Comparison of ENCODE assay signal across 23 mouse cellular contexts in genomic region chr4:63147268-63147667, GRCm38 (mm10). TPM values are rescaled to one million over a fixed set of nuclear protein-coding genes. Genes with fewer than 3 reads are reported as not detected.
DNase-seq lines count a peak whose midpoint lies in the region; ATAC-seq and TF ChIP-seq lines count a peak whose summit lies in the region.
"Had no signal": no experiment of that assay in that cellular context is flagged by ENCODE, and none has a peak within 500 bp of the region (broad histone marks: within the 10 kb centered on the region; RNA-seq: fewer than 3 reads in every experiment).

No protein-coding gene starts in this region.

- no peak for TF ChIP-seq EP300 in lung, postnatal 0 days (IDR thresholded peaks at IDR 0.05)
- TF ChIP-seq EP300 in MEL (IDR thresholded peaks at IDR 0.05; ENCODE audit: low read depth in 1 of 2, low read length in 2 of 2), result no peak
- TF ChIP-seq EP300 in stomach, postnatal 0 days (optimal IDR thresholded peaks at IDR 0.05), result no peak

- H3K9ac ChIP-seq in intestine, postnatal 0 days (ENCODE audit: low read depth, low read length), result no peak overlapping the region
- no peak overlapping the region for H3K9ac ChIP-seq in intestine, embryonic 15.5 days
- H3K9ac ChIP-seq in lung, postnatal 0 days (replicated peaks; ENCODE audit: low read depth), result no peak overlapping the region
- H3K9ac ChIP-seq in MEL (ENCODE audit: control insufficient read depth, low read depth, low read length, poor library complexity, severe bottlenecking), result no peak overlapping the region
- no peak overlapping the region for H3K9ac ChIP-seq in stomach, postnatal 0 days (ENCODE audit: low read length)
- H3K9ac ChIP-seq: embryonic facial prominence, embryonic 15.5 days; heart, embryonic 13.5 days; hindbrain, embryonic 15.5 days had no signal

- no peak for DNase-seq in lung, postnatal 0 days (ENCODE audit: low spot score)
- no peak for DNase-seq in lung, postnatal 36 days
- DNase-seq in MEL (ENCODE audit: low read depth, low spot score), result peak; percentile 13
- DNase-seq in stomach, postnatal 0 days (ENCODE audit: low spot score), result no peak
- no peak for DNase-seq in cerebellum, postnatal 4 days (ENCODE audit: low spot score in 2 of 2)
- no peak for DNase-seq in kidney, adult 9 months
- DNase-seq: adrenal gland, postnatal 10 days; cerebellum, adult 11 months; cerebellum, postnatal 14 days; gastrocnemius, adult 2 months; kidney, adult 8-10 months; kidney, postnatal 36 days; layer of hippocampus, adult 9-11 months had no signal

- H3K79me2 ChIP-seq in MEL (ENCODE audit: control insufficient read depth, insufficient read depth, low read length, poor library complexity), result no peaks in the 10 kb centered on the region

- no peak overlapping the region for H3K4me2 ChIP-seq in intestine, postnatal 0 days (replicated peaks; ENCODE audit: low read depth)
- H3K4me2 ChIP-seq in intestine, embryonic 15.5 days (replicated peaks), result no peak overlapping the region
- no peak overlapping the region for H3K4me2 ChIP-seq in lung, postnatal 0 days (replicated peaks; ENCODE audit: low read depth, low read length)
- no peak overlapping the region for H3K4me2 ChIP-seq in stomach, postnatal 0 days (replicated peaks; ENCODE audit: low read depth)
- H3K4me2 ChIP-seq: embryonic facial prominence, embryonic 15.5 days; heart, embryonic 13.5 days; hindbrain, embryonic 15.5 days had no signal

- no peaks in the 10 kb centered on the region for H3K36me3 ChIP-seq in intestine, postnatal 0 days (ENCODE audit: control insufficient read depth, insufficient read depth)
- H3K36me3 ChIP-seq in intestine, embryonic 15.5 days, result no peaks in the 10 kb centered on the region
- H3K36me3 ChIP-seq in lung, postnatal 0 days (ENCODE audit: insufficient read depth, low read length), result no peaks in the 10 kb centered on the region
- no peaks in the 10 kb centered on the region for H3K36me3 ChIP-seq in MEL (ENCODE audit: control insufficient read depth in 1 of 2, insufficient read depth in 2 of 2, low read length in 2 of 2)
- no peaks in the 10 kb centered on the region for H3K36me3 ChIP-seq in stomach, postnatal 0 days (ENCODE audit: control insufficient read depth, insufficient read depth, low read length)
- H3K36me3 ChIP-seq: embryonic facial prominence, embryonic 15.5 days; forebrain, embryonic 10.5 days; heart, embryonic 13.5 days; hindbrain, embryonic 15.5 days; midbrain, embryonic 10.5 days had no signal

- WGBS in intestine, postnatal 0 days, result 94% methylated on average over 6 of the region's 6 CpGs
- WGBS in intestine, embryonic 15.5 days, result 94% methylated on average over 6 of the region's 6 CpGs
- WGBS in lung, postnatal 0 days, result 94% methylated on average over 6 of the region's 6 CpGs
- 94% methylated on average over 6 of the region's 6 CpGs for WGBS in stomach, postnatal 0 days

- no peaks in the 10 kb centered on the region for H3K9me3 ChIP-seq in intestine, postnatal 0 days (ENCODE audit: control insufficient read depth)
- no peaks in the 10 kb centered on the region for H3K9me3 ChIP-seq in intestine, embryonic 15.5 days
- H3K9me3 ChIP-seq in lung, postnatal 0 days (ENCODE audit: low read length), result no peaks in the 10 kb centered on the region
- no peaks in the 10 kb centered on the region for H3K9me3 ChIP-seq in MEL (replicated peaks; ENCODE audit: insufficient read depth, low read length)
- no peaks in the 10 kb centered on the region for H3K9me3 ChIP-seq in stomach, postnatal 0 days (ENCODE audit: control insufficient read depth, low read length)

- no peak overlapping the region for H3K27ac ChIP-seq in intestine, postnatal 0 days (ENCODE audit: low read depth, low read length)
- H3K27ac ChIP-seq in intestine, embryonic 15.5 days, result no peak overlapping the region
- H3K27ac ChIP-seq in lung, postnatal 0 days (ENCODE audit: low read length), result no peak overlapping the region
- no peak overlapping the region for H3K27ac ChIP-seq in MEL (ENCODE audit: control insufficient read depth, low read depth, low read length)
- no peak overlapping the region for H3K27ac ChIP-seq in stomach, postnatal 0 days (replicated peaks)
- H3K27ac ChIP-seq: embryonic facial prominence, embryonic 15.5 days; forebrain, embryonic 10.5 days; gastrocnemius, adult 2 months; heart, embryonic 13.5 days; hindbrain, embryonic 15.5 days; midbrain, embryonic 10.5 days had no signal

- TF ChIP-seq CTCF in intestine, postnatal 0 days (IDR thresholded peaks at IDR 0.05; ENCODE audit: low read depth), result peak; percentile 41
- 0 out of 2 replicates have a peak, but pooled peaks have one; percentile 17 for TF ChIP-seq CTCF in lung, postnatal 0 days (IDR thresholded peaks at IDR 0.05)
- peak in 2 of 3 experiments; percentile 27 to 38; a peak in 4 of 6 replicates for TF ChIP-seq CTCF in MEL (IDR thresholded peaks at IDR 0.05 in 2 of 3, conservative IDR thresholded peaks at IDR 0.05 in 1 of 3; ENCODE audit: control insufficient read depth in 1 of 3, insufficient read depth in 1 of 3, low read depth in 2 of 3, low read length in 3 of 3, poor library complexity in 1 of 3, severe bottlenecking in 1 of 3)
- TF ChIP-seq CTCF in stomach, postnatal 0 days (IDR thresholded peaks at IDR 0.05; ENCODE audit: low read depth), result peak; percentile 37

- no peak for TF ChIP-seq POLR2A in MEL (IDR thresholded peaks at IDR 0.05; ENCODE audit: control insufficient read depth in 1 of 2, insufficient read depth in 1 of 2, low read depth in 1 of 2, low read length in 2 of 2, poor library complexity in 1 of 2)

- H3K4me3 ChIP-seq in intestine, postnatal 0 days (ENCODE audit: low read depth, low read length), result no peak overlapping the region
- no peak overlapping the region for H3K4me3 ChIP-seq in intestine, embryonic 15.5 days (replicated peaks)
- H3K4me3 ChIP-seq in lung, postnatal 0 days (ENCODE audit: low read depth, low read length), result no peak overlapping the region
- H3K4me3 ChIP-seq in MEL (ENCODE audit: control insufficient read depth in 1 of 2, insufficient read depth in 1 of 2, low read depth in 2 of 2, low read length in 2 of 2), result no peak overlapping the region
- H3K4me3 ChIP-seq in stomach, postnatal 0 days (ENCODE audit: low read depth, low read length), result no peak overlapping the region
- H3K4me3 ChIP-seq: embryonic facial prominence, embryonic 15.5 days; forebrain, embryonic 10.5 days; gastrocnemius, adult 2 months; heart, embryonic 13.5 days; hindbrain, embryonic 15.5 days; midbrain, embryonic 10.5 days had no signal

- no peaks in the 10 kb centered on the region for H3K4me1 ChIP-seq in intestine, postnatal 0 days (replicated peaks; ENCODE audit: control insufficient read depth, insufficient read depth, low read length)
- H3K4me1 ChIP-seq in intestine, embryonic 15.5 days (replicated peaks), result 0 out of 2 replicates have a peak, but pooled peaks cover 1% of the 10 kb centered on the region
- no peaks in the 10 kb centered on the region for H3K4me1 ChIP-seq in lung, postnatal 0 days (ENCODE audit: insufficient read depth, low read depth, low read length)
- no peaks in the 10 kb centered on the region for H3K4me1 ChIP-seq in MEL (ENCODE audit: control insufficient read depth in 1 of 2, insufficient read depth in 2 of 2, low read length in 2 of 2)
- no peaks in the 10 kb centered on the region for H3K4me1 ChIP-seq in stomach, postnatal 0 days (replicated peaks; ENCODE audit: control insufficient read depth, insufficient read depth)
- H3K4me1 ChIP-seq: embryonic facial prominence, embryonic 15.5 days; forebrain, embryonic 10.5 days; heart, embryonic 13.5 days; hindbrain, embryonic 15.5 days; midbrain, embryonic 10.5 days had no signal

- ATAC-seq in intestine, postnatal 0 days, result no peak
- ATAC-seq in intestine, embryonic 15.5 days, result no peak
- no peak for ATAC-seq in lung, postnatal 0 days
- ATAC-seq in stomach, postnatal 0 days (ENCODE audit: low FRiP score, low TSS enrichment), result no peak
- ATAC-seq: activated CD4-positive, CD25-positive, alpha-beta regulatory T cell, adult 4 months had no signal

- H3K27me3 ChIP-seq in intestine, postnatal 0 days (replicated peaks; ENCODE audit: control insufficient read depth, insufficient read depth, low read length), result no peaks in the 10 kb centered on the region
- H3K27me3 ChIP-seq in intestine, embryonic 15.5 days (replicated peaks), result no peaks in the 10 kb centered on the region
- H3K27me3 ChIP-seq in lung, postnatal 0 days (replicated peaks; ENCODE audit: insufficient read depth, low read length), result no peaks in the 10 kb centered on the region
- no peaks in the 10 kb centered on the region for H3K27me3 ChIP-seq in MEL (ENCODE audit: control insufficient read depth in 1 of 2, insufficient read depth in 2 of 2, low read length in 2 of 2)
- H3K27me3 ChIP-seq in stomach, postnatal 0 days (ENCODE audit: control insufficient read depth, insufficient read depth, low read length), result no peaks in the 10 kb centered on the region
- H3K27me3 ChIP-seq: embryonic facial prominence, embryonic 15.5 days; hindbrain, embryonic 15.5 days had no signal

- TF ChIP-seq RAD21 in MEL (IDR thresholded peaks at IDR 0.05; ENCODE audit: low read depth, low read length), result peak; percentile 29

TF ChIP-seq in MEL, 35 proteins besides CTCF, POLR2A, EP300 and RAD21 (continues in another document):
- TF ChIP-seq BHLHE40 (IDR thresholded peaks at IDR 0.05; ENCODE audit: borderline replicate concordance, low read depth, low read length) (no peak), JUND (IDR thresholded peaks at IDR 0.05; ENCODE audit: low read depth, low read length) (no peak), ZMIZ1 (IDR thresholded peaks at IDR 0.05; ENCODE audit: low read depth, low read length) (no peak), ETS1 (IDR thresholded peaks at IDR 0.05; ENCODE audit: low read depth, low read length) (no peak), GATA1 (IDR thresholded peaks at IDR 0.05; ENCODE audit: low read depth, low read length) (no peak), CHD1 (IDR thresholded peaks at IDR 0.05; ENCODE audit: low read depth, low read length) (no peak)

RNA-seq across cellular contexts. Expression of gene Ambp, which starts 7.3 kb away (rescaled TPM):
- polyA plus RNA-seq in intestine, postnatal 0 days (2015; fragmentation: Nextera tagmentation; extraction: Ambion mirVana), result 7.8 and 8.8 TPM in 2 replicates
- polyA plus RNA-seq in intestine, embryonic 15.5 days (2015; fragmentation: Nextera tagmentation; extraction: Ambion mirVana), result 48.8 and 71.7 TPM in 2 replicates
- polyA plus RNA-seq in lung, postnatal 0 days (2015; fragmentation: Nextera tagmentation; extraction: Ambion mirVana), result 0.11 and 0.33 TPM in 2 replicates
- not detected in 2 replicates for total RNA-seq in MEL (2012; rRNA removed)
- not detected for polyA plus RNA-seq in MEL (2012; ENCODE audit: insufficient read depth in 1 of 2, insufficient read length in 2 of 2, low read depth in 1 of 2, low replicate concordance in 2 of 2, missing spikeins in 1 of 2)
- 8.2 and 10.6 TPM in 2 replicates for polyA plus RNA-seq in stomach, postnatal 0 days (2015; fragmentation: Nextera tagmentation; extraction: Ambion mirVana)
- total RNA-seq: gastrocnemius, adult 2 months; heart, postnatal 25 days had no signal
- polyA plus RNA-seq: activated CD4-positive, CD25-positive, alpha-beta regulatory T cell, adult 4 months; forebrain, embryonic 10.5 days; midbrain, embryonic 10.5 days had no signal

RNA-seq across cellular contexts. Expression of gene Kif12, which starts 24.7 kb away (rescaled TPM):
- 61.9 and 75.5 TPM in 2 replicates for polyA plus RNA-seq in intestine, postnatal 0 days (2015; fragmentation: Nextera tagmentation; extraction: Ambion mirVana)
- 67.1 and 77.3 TPM in 2 replicates for polyA plus RNA-seq in intestine, embryonic 15.5 days (2015; fragmentation: Nextera tagmentation; extraction: Ambion mirVana)
- polyA plus RNA-seq in lung, postnatal 0 days (2015; fragmentation: Nextera tagmentation; extraction: Ambion mirVana), result not detected in 2 replicates
- total RNA-seq in MEL (2012; rRNA removed), result not detected in 2 replicates
- polyA plus RNA-seq in MEL (2012; ENCODE audit: insufficient read depth in 1 of 2, insufficient read length in 2 of 2, low read depth in 1 of 2, low replicate concordance in 2 of 2, missing spikeins in 1 of 2), result not detected
- 4.0 and 4.7 TPM in 2 replicates for polyA plus RNA-seq in stomach, postnatal 0 days (2015; fragmentation: Nextera tagmentation; extraction: Ambion mirVana)
- total RNA-seq: gastrocnemius, adult 2 months; heart, postnatal 25 days had no signal
- polyA plus RNA-seq: activated CD4-positive, CD25-positive, alpha-beta regulatory T cell, adult 4 months; embryonic facial prominence, embryonic 15.5 days; forebrain, embryonic 10.5 days; limb, embryonic 11.5 days; midbrain, embryonic 10.5 days had no signal

Comparison
In these comparisons a context has a peak if more than half of its experiments do, and no peak if none do; other contexts are left out.
1. RNA of gene Kif12, which starts 24.7 kb away (polyA plus RNA-seq): 67.1 to 77.3 TPM in intestine, embryonic 15.5 days and 61.9 to 75.5 TPM in intestine, postnatal 0 days; 4.0 to 4.7 TPM in stomach, postnatal 0 days, not detected in lung, postnatal 0 days and not detected in MEL; every median in the first group is over 10 times any median in the second.
2. Peak in every context shown above with its lines, with median percentiles within 50 percentile points of each other: CTCF ChIP-seq.